Mouse (Mus musculus) midbrain, embryonic 14.5 days (tissue): ENCODE data around the gene Tead3. TPM values are rescaled to one million over a fixed set of nuclear protein-coding genes. Genes with fewer than 3 reads are reported as not detected.

Source experiments
- polyA plus RNA-seq: library from polyadenylated mRNA; unstranded; fragments of >200 nt; fragmentation: Nextera tagmentation; extraction: Ambion mirVana; gene quantifications from 2 replicates; pipeline ENCODE4 v1.2.1, GENCODE M21; 2014

Tead3 gene
- polyA plus RNA-seq, 1 experiment from 2014 or later, result 1.7 TPM

Other genes starting within 250 kb of the Tead3 start
- gene Scube3, start 208.7 kb downstream of the Tead3 start, polyA plus RNA-seq, result 7.3 and 8.0 TPM in 2 replicates
- gene Zfp523, start 173.7 kb downstream of the Tead3 start, polyA plus RNA-seq, result 41.8 and 51.9 TPM in 2 replicates
- gene Def6, start 143.0 kb downstream of the Tead3 start, polyA plus RNA-seq, result 3.2 and 3.5 TPM in 2 replicates
- gene Ppard, start 118.1 kb downstream of the Tead3 start, polyA plus RNA-seq, result 1.2 and 1.5 TPM in 2 replicates
- gene Fance, start 37.3 kb downstream of the Tead3 start, polyA plus RNA-seq, result 19.5 and 24.3 TPM in 2 replicates
- gene Rpl10a, start 22.3 kb downstream of the Tead3 start, polyA plus RNA-seq, result 401 and 423 TPM in 2 replicates
- gene Tulp1, start 14.4 kb upstream of the Tead3 start, polyA plus RNA-seq, result 1.4 and 1.5 TPM in 2 replicates
- gene Fkbp5, start 166.7 kb upstream of the Tead3 start, polyA plus RNA-seq, result 11.6 and 22.2 TPM in 2 replicates
- gene Armc12, start 180.0 kb upstream of the Tead3 start, polyA plus RNA-seq, result not detected in 2 replicates
- gene Clpsl2, start 198.6 kb upstream of the Tead3 start, polyA plus RNA-seq, result not detected in 2 replicates
- not detected in 2 replicates for gene Clps, start 209.9 kb upstream of the Tead3 start, polyA plus RNA-seq
- gene Lhfpl5, start 224.8 kb upstream of the Tead3 start, polyA plus RNA-seq, result 7.1 and 11.0 TPM in 2 replicates